Mouse (Mus musculus) small intestine, adult 2 months (tissue): ENCODE results near the gene B3gat3.

Experiments used
- CTCF ChIP-seq: fragments of 200-500 bp; IDR thresholded peaks from 2 replicates; pipeline ENCODE4 v1.5.1; 2012; ENCODE audit warnings: low read depth, mild to moderate bottlenecking, control low read depth, inconsistent platforms, low read length, moderate library complexity, mixed read lengths; ENCODE audit not compliant: insufficient replicate concordance, insufficient read length; ENCODE audit errors: extremely low read depth
- POLR2A ChIP-seq: fragments of 200-500 bp; IDR thresholded peaks from 2 replicates; pipeline ENCODE4 v1.6.1; 2012; ENCODE audit warnings: low read depth, mild to moderate bottlenecking, control low read depth, inconsistent platforms, low read length, moderate library complexity

- no peak for TF ChIP-seq CTCF
- no peak for TF ChIP-seq POLR2A
Measured at GRCm38 (mm10) chr19:8903412-8903811, 16.8 kb upstream of the B3gat3 start.
